In the genomic region with DNA sequence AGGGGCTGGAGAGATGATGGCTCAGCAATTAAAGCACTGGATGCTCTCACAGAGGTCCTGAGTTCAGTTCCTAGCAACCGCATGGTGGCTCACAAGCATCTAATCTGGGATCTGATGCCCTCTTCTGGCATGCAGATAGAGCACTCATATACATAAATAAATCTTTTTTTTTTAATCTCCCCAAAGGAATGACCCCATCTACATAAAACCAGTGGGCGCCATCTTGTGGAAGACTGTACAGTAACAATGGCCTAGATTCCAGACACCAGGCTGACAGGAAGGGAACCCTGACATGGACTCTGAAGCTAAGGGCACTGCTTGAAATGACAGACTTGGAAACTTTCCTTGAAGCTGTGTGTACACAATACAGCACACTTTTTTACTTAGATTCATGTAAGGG, we compare ENCODE assay signal across 10 mouse cellular contexts. TPM values are rescaled to one million over a fixed set of nuclear protein-coding genes. Genes with fewer than 3 reads are reported as not detected.
DNase-seq lines count a peak whose midpoint lies in the region; TF ChIP-seq lines count a peak whose summit lies in the region.
"Had no signal": no experiment of that assay in that cellular context is flagged by ENCODE, and none has a peak within 500 bp of the region (broad histone marks: within the 10 kb centered on the region; RNA-seq: fewer than 3 reads in every experiment).

No protein-coding gene starts in this region.

- peak; percentile 66 for TF ChIP-seq CTCF in layer of hippocampus, adult 2 months (conservative IDR thresholded peaks at IDR 0.05)

- no peak overlapping the region for H3K4me3 ChIP-seq in layer of hippocampus, adult 2 months

- H3K27ac ChIP-seq in layer of hippocampus, adult 2 months = no peak overlapping the region

- DNase-seq in cerebellum, adult 18-20 months = peak; percentile 19 to 31
- DNase-seq in cerebellum, postnatal 36 days = no peak
- DNase-seq in layer of hippocampus, adult 2 months (ENCODE audit: low spot score in 2 of 2) = peak in 1 of 2 experiments; percentile 15
- no peak for DNase-seq in layer of hippocampus, postnatal 25 days (ENCODE audit: extremely low spot score in 1 of 2, low spot score in 1 of 2)
- peak; percentile 49 for DNase-seq in NIH3T3 (ENCODE audit: low read depth)
- DNase-seq in kidney, postnatal 14 days = peak; percentile 39
- DNase-seq in urinary bladder, postnatal 36 days (ENCODE audit: low spot score in 2 of 2) = no peak
- DNase-seq in gastrocnemius, postnatal 36 days = no peak
- DNase-seq: lung, adult 18-20 months had no signal

- intact Hi-C loops in gastrocnemius, postnatal 36 days (cut with DNase I) = loop anchor here (10.0 kb wide), 1 partner anchor 296 kb away; no protein-coding TSS in a partner anchor

RNA-seq across cellular contexts. Expression of a gene that starts 1.2 kb away (rescaled TPM):
- total RNA-seq in layer of hippocampus, adult 2 months (2021) = not detected
- total RNA-seq in layer of hippocampus, postnatal 25 days (2021) = not detected
- not detected for total RNA-seq in gastrocnemius, postnatal 36 days (2021)
- total RNA-seq: gastrocnemius, adult 8-10 months had no signal

RNA-seq across cellular contexts. Expression of a gene that starts 47.9 kb away (rescaled TPM):
- total RNA-seq in layer of hippocampus, adult 2 months (2021) = not detected
- total RNA-seq in layer of hippocampus, postnatal 25 days (2021) = not detected
- total RNA-seq in gastrocnemius, postnatal 36 days (2021) = not detected
- total RNA-seq: gastrocnemius, adult 8-10 months had no signal

Comparison
In these comparisons a context has a peak if more than half of its experiments do, and no peak if none do; other contexts are left out.
1. DNase-seq: peak in cerebellum, adult 18-20 months (2 of 2), NIH3T3 (single experiment) and kidney, postnatal 14 days (single experiment); none in cerebellum, postnatal 36 days (0 of 2), layer of hippocampus, postnatal 25 days (0 of 2), urinary bladder, postnatal 36 days (0 of 2) and gastrocnemius, postnatal 36 days (0 of 2).